Mouse (Mus musculus) kidney, postnatal 36 days (tissue): ENCODE results near the gene Tgm1.

Source experiments
- DNase-seq, 2 experiments: peaks; one replicate each; pipeline ENCODE4 v3.0.0; 2021 to 2022; ENCODE audit warnings: mixed read lengths in 2 of 2

Tgm1 gene

DNA sequence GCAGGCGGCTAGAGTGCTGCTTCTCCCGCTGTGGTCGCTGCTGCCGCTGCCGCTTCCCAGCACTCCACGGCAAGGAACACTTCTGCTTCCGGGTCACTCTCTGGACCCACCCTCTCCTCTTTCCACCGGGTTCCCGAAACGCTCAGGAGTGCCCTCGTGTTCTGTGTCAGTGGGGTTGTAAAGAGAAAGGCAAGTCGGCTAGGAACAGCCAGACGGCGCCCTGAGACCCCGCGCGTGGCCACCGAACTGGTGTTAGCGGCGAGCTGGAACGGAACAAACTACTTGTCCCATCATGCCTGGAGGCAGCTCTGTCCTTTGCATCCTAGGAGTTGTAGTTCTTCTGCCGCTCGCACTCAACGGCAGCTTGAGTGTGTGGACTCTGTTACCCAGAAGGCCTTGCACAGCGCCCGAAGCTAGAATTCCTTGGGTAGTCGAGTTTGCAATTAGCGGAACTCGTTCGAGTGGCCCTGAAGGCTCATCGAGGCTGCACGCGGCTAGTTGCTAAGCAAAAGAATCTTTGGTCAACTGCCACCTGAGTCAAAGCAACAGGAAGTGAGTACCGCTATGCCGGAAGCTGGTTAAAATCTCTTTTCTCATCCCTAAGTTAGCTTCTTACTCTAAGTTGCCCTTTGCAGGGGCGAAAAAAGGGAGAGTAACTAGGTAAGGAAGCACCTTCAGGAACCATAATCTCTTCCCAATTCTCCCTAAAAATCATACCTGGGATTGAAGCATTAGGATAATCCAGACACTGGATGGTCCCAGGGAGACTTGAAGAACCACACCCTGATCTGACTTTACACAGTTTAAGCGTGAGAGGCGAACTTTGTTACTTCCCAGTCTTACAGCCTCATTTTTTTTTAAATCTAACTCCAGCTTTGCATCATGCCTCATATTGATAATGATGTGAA, 41.6 kb downstream of the Tgm1 start, which contains the start of the genes Gmpr2 and Nedd8:
Gene Gmpr2, plus strand, starts transcription at position 109 of the 908 bp plus-strand sequence.
Gene Nedd8, minus strand, starts transcription at position 292 of the 908 bp plus-strand sequence.
- peak; percentile 89 to 96 for DNase-seq

DNA sequence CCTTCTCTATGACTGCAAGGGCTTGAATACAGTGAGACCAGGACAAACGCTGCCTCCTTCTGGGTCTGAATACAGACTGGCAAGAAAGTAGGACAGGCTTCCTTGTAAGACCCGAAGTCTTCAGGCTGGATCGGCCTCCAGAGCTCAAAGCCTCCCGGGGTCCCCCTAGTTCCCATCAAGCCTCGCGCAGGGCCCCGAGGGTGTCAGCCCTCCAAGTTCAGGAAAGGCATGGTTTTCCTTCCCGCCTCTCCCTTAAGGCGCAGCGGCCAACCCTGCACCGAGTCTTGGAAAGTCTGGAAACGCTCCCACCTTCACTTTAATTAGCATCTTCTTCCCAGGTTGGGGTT, 42.3 kb downstream of the Tgm1 start:
- DNase-seq, result no peak

- DNase-seq, result no peak
These were observed 53.1 kb downstream of the Tgm1 start for GRCm38 (mm10) chr14:55660636-55661035.

DNA sequence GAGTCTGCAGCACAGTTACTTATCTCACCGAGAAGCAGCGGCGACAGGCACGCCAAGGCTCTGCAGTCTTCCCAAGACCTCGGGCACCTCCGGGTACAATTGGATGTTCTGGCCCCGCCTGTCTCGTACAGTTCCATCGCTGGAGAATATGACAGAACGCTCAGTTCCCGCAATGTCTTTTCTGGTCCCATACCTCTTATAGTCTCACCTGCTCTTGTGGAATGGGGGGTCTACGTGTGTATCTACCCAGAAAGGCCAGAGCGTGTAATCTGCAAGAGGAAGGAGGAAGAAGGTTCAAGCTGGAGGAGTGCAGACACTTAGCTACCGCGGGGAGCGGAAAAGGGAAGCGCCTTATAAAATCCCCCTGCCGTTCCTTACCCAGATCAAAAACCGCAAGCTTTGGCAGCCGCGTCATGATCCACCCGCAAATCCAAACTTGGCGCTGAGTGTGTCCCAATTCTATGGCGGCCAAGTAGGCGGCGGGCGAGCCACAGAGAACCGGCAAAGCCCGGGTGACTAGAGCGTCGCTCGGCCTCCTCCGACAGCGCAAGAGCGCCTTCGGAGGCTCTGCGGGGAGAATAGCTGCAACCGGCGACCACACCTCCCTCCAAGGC, 53.7 kb downstream of the Tgm1 start, which contains the start of gene Mdp1:
Gene Mdp1, minus strand, starts transcription at position 549 of the 614 bp plus-strand sequence.
- DNase-seq, result peak; percentile 78 to 88

- peak; percentile 69 to 76 for DNase-seq
These were observed 55.7 kb downstream of the Tgm1 start for GRCm38 (mm10) chr14:55658011-55658410.

DNA sequence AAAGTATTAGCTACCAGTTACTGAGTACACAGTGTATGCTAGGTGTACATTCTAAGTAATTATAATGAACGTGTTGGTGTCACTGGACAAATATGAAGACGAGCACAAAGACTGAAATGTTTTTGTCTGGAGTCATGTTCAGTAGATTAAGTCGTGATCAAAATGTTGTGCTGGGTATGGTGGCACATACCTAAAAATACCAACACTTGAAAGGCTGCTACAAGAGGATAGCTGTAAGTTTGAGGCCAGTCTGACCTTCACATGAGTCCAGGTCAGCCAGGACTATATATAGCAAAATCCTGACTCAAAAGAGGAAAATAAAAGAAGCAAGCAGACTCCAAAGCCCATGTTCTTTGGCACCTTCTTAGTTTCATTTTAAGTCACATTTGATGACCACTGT, 56.8 kb downstream of the Tgm1 start:
- no peak for DNase-seq

GRCm38 (mm10) chr14:55651528-55651927, 62.2 kb downstream of the Tgm1 start:
- DNase-seq, result no peak
